Mouse (Mus musculus): Measurements from ENCODE around the gene 5730480H06Rik.

The 5730480H06Rik gene

GRCm38 (mm10) chr5:48327652-48328051 is at the start of gene 5730480H06Rik:
Gene 5730480H06Rik, plus strand, starts transcription at chr5:48327952.
- no peak for DNase-seq

DNA sequence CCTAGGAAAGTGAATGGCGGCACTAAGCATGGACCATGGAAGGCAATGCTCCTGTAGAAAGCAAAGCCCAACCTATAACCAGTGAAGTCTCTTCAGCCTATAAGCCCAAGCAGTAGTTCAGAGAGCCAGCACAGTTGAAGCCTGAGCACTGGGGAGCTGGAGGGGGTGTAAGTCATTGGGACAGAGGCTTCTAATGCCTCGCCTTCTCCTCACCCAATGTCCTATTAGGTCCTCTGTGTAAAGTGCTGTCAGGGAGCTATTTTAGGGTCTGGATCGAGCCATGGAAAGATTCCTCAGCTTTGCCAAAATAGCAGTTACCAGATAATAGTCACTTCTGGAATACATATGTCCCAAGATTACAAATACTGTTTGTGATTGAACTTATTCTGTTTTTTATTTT is 26.6 kb upstream of the 5730480H06Rik start:
- no peak for DNase-seq

DNA sequence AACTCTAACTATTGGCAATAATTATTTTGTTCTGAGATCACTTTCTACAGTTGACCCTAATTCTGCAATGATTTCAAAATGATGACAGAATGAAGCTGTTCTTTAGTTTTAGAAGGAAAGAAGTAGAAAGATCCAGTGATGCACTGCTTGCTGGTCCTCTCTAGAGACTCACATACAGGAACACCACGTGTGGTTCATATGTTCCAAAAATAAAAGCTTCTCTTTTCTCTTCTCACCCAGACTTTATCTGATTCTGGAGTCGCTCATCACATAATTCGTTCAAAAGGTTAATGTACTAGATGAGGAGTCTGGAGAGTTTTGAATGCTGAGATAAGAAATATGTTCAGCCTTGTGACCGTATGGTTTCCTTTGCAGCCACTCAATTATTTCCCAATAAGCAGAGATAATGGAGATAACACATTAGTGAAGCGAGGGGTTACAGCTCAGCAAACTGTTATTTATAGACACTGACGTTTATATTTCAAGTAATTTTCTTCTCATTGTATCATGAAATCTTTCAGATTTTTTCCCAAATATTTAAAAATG is 12.6 kb upstream of the 5730480H06Rik start:
- DNase-seq: no peak

GRCm38 (mm10) chr5:48320597-48320996 is 7.2 kb upstream of the 5730480H06Rik start:
- DNase-seq: no peak

DNA sequence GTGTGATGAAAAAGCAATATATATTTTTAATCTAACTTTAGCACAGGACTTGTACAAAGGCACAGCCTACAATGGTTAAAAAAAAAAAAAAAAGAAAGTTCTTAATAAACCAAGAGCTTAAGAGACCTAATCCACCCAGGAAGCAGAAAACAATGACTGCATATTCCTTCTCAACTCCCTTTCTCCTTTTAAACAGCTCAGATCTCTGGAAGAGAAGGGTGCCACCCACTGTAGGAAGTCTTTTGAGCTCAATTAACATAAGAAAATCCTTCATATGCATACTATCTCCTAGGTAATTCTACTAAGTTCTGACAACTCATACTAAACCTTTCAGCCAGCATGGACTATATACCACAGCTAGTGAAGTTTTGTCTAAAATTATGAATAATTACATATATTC is 1.5 kb upstream of the 5730480H06Rik start:
- DNase-seq: no peak

DNA sequence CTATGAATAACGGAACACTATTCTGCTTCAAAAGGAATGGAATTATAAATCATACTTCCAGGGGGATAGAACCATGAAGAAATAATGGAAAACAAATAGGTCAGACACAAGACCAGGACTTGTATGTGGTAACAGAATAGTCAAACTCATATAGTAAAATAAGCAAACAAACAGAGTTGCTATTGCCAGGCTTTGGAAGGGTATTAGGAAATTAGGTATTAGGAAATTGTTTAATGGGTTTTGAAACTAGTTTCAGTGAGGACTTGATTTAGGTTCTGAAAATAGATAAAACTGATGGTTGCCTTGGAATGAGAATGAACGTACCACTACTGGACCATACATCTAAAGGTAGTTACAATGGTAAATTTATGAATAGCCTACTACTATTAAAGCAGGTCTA is 2.0 kb downstream of the 5730480H06Rik start:
- DNase-seq: no peak

- no peak for DNase-seq
Measured at GRCm38 (mm10) chr5:48330817-48331216, 3.1 kb downstream of the 5730480H06Rik start.

DNA sequence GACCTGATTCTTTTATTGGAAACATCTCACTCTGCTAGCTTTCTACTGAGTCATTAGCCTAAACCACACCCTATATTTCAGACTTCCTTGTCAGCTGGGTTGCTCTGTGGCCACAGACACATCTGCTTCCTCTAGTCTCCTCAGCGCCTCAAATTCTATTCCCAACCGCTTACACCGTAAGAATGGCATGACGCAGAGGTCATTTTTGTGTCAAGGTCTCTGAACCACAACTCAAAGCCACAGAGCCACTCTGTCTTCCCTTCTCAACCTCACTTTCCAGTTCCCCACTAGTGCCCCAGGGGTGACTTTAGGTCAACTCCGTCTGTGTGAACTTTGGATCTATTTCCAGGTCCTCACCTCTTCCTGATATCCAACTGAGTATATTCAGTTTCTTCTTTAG is 3.7 kb downstream of the 5730480H06Rik start:
- DNase-seq: no peak

DNA sequence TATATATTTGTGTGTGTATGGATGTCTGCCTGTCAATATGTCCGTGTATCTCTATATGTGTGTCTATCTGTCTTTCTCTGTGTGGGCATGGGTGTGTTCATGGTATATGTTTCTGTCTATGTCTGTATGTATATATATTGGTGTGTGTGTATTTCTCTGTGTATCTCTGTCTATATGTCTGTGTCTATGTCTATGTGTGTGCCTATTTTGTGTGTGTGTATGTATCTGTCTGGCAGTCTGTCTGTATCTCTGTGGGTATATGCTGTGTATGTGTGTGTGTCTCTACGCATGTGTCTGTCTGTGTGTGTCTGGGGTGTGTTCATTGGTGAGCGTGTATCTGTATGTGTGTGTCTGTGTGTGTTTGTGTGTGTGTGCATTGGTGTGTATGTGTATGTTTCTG is 5.7 kb downstream of the 5730480H06Rik start:
- no peak for DNase-seq

DNA sequence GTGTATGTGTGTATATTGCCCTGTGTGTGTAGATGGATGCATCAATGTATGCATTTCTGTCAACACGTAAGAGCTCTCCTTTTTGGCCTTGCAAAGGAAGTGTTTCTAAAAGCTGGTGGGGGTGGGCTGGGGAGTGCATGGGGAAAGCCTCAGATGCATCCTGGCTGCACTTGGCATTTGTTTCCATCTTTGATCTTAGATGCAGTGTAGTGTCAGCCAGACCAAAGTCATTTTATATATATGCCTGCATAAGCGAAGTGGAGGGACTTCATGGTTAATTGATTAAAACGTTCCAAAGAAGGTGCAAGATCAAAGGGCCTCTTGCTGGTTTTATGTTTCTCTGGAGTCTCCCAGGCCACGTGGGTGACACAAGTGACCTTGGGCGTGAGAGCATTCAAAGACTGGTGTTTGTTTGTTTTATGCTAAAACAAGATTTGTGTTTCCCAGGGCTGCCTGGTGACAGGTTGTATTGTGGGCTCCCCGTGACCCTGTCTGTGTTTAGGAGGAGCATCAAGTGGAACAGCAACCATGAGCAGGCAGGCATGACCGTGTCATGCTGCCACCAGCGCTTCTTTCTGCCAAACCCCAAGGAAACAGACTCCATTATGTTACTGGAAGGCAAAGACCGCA is 6.2 kb downstream of the 5730480H06Rik start:
- no peak for DNase-seq

DNA sequence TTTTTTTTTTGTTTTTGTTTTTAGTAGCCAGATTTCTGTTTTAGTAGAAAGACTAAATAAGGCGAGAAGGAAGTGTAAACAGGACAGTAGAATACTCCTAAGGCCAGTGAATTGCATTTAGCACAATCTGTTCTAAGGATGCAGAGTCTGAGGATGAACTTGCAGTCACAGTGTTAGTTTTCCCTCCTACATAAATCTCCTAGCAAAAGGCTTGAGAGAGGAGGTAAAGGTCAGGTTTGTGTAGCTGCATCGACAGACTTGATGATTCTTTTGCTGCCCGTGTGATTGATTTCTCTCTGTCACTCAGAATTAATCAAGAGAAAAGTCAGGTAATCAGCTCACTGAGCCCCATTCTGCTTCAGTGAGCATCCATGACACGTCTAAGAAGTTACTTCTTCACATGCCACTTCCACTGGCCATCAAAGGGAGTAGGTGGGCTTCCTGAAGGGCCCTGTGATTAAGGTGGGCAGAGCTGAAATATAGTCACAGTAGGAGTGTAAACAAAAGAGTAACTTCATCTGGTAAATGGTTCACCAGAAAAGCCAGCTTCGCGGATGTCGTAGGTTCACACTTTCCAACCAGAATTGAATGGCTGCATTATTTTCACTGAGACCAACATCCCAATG is 13.2 kb downstream of the 5730480H06Rik start:
- no peak for DNase-seq

DNA sequence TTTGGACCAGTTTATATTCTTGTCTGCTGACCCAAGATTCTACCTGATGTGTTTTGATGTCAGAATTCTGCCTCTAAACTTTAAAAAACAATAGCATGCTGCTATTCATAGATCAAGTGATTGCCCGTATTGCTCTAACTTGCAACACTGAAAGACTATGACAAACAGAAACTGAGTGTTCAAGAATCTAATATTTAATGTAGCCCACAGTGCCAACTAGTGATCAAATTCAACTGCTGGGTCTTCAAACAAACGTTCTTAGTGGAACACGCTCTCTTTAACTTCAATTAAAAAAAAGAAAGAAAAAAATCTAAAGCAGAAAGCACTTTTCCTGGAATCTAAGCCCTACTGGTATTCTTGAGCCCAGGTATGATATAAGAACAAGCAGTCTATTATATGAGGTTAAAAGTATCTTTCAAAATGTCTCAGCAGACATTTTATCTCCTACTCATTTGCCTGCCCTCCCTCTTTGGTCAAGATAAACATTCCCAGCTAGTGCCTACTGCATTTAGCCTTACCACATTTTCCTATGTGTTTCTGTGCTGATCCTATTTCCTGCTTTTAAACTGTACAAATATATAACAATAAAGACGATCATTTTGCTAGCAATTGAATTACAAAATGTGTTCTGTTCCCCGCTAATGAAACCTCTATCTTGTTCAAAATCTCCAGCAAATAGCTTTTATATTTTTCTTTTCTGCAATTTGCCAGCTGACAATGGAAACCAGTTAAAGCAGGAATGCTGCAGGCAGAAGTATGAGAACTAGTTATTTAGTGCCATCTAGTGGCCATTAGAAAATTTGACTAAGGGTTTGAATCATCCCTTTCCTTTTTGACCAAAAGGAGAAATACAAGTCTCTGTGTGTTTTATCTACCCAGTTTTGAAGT is 17.6 kb downstream of the 5730480H06Rik start:
- no peak for DNase-seq

GRCm38 (mm10) chr5:48345983-48346648 is 18.4 kb downstream of the 5730480H06Rik start:
- no peak for DNase-seq

DNA sequence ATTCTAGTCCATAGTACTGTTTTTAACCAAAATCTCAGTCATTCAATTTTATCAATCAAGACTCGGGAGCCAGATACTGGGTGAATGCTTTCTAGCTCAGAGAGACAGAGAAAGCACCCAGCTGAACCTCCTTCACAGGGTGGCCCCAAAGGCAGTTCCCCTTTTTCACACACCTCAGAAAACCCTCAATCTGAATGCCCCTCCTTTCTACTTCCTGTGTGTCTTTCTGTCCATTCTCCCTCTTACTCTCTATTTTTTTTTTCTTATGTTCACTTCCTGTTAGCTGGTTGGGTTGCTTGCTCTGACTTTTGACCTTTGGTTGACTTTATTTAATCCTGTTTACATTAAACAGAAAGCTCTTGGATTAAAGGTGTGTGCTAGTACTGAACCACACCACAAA is 21.6 kb downstream of the 5730480H06Rik start:
- DNase-seq: peak; percentile 12 to 28

- DNase-seq: peak; percentile 96
Measured at GRCm38 (mm10) chr5:48371890-48372766, 44.4 kb downstream of the 5730480H06Rik start.

DNA sequence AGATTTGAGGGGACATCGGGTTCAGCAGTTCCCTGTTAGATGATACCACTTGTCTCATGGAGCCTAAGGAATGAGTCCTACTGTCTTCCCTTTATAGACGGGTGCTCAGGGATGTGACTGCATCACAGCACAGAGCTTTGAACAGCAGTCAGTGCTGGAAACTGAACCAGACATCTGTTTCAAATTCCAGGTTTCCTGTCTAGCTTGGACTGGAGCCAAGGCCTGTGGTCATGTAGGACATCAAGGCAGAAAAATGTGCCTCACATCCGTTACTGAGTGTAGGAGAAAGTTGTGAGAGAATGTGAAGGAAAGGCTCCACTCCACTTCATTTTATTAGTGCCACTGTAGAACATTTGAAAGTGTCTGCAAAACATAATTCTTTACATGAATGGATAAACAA is 74.7 kb downstream of the 5730480H06Rik start:
- DNase-seq: no peak

DNA sequence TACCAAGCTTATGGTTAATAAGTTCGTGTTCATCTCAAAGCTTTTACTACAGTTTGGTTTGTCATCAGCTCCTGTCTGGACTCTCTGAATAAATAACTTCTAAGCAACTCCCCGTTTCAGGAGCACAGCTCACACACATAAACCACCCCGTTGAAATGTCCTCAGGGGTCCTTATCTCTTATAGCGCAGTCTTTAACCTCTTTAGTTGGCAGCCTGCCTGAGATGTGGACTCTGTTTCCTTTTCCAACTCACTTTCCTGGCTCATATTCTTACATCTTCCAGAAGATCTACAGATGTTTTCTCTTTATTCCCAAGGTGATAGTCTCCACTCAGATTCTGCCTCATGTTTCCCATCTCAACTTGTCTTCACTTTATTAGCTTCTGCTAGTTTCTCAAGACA is 80.5 kb downstream of the 5730480H06Rik start:
- DNase-seq: no peak

DNA sequence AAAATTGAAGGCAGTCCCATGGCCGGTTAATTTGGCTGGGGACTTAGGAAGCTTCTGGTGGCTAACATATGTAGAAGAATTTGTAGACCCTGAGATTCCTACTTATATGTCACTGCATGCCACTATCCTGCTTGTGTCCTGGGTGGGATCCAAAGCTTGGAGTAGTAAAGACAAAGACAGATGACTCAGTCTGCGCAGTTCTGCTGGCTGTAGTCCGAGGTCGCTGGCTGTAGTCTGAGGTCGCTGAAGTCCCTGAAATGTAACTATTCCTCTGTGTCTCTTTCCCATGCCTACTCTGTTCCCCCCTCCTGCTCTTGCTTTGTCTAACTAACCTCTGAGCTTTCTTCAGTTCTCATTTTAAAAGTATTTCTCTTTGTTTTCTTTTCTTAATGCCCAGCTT is 82.6 kb downstream of the 5730480H06Rik start:
- no peak for DNase-seq

DNA sequence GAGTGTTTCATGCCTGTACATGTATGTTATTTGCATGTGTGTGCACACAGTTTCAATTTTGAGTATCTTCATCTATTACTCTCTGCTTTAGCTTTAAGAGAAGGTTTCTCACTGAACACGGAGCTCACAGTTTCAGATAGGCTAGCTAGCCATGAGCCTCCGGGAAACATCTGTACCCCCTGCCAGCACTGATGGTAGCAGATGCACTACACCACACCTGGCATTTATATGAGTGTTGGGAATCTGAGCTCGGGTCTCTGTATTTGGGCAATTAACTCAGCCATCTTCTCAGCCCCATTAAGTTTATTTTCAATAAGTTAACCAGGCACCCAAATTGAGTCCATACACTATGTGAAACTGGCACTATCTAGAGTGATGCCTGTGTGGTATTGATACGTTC is 83.7 kb downstream of the 5730480H06Rik start:
- DNase-seq: no peak

DNA sequence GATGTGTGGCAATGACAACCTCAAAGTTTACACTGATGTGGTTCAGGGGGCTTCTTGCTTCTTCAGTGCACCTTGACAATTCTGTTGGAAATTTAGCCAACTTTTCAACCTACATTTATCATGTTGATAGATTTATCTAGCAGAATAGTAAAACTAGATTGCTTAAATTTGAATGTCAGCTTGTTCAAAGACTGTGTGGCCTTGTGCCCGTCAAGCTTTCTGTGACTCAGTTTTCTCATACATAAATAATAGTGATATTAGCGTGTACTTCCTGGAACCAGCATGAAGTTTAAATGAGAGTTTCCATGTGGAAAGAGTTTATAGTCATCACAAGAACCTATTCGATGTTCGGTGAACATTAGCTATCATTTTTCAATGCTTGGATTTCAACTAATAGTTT is 84.5 kb downstream of the 5730480H06Rik start:
- DNase-seq: no peak

DNA sequence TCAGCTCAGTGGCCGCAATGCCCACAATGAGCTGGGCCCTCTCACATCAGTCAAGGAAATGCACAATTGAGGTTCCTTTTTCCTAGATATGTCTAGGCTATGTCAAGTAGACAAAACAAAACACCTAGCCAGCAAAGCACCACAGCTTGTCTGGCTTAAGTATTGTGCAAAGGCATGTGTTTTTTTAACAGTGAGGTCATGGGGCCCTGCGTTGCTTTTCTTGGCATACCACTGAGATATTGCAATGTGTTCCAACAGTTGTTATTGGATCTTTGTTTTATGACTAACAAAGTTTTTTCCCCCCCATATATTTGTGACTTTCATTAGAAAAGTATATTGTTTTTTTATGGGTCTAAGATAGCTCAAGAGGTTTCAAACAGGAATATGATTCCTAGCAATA is 92.0 kb downstream of the 5730480H06Rik start:
- DNase-seq: no peak

- DNase-seq: no peak
Measured at GRCm38 (mm10) chr5:48421957-48422356, 94.2 kb downstream of the 5730480H06Rik start.

Data from B cell, adult 2 months (primary cell).